Mouse (Mus musculus) heart, embryonic 12.5 days (tissue): Measurements from ENCODE around the gene Gm10477. TPM values are rescaled to one million over a fixed set of nuclear protein-coding genes. Genes with fewer than 3 reads are reported as not detected.

Source experiments
- polyA plus RNA-seq: library from polyadenylated mRNA; unstranded; fragments of >200 nt; fragmentation: Nextera tagmentation; extraction: Ambion mirVana; gene quantifications from 2 replicates; pipeline ENCODE4 v1.2.1, GENCODE M21; 2016

Gm10477 gene
- polyA plus RNA-seq, 1 experiment from 2014 or later = not detected

Other genes starting within 250 kb of the Gm10477 start
- gene Zfp449, start 178.3 kb upstream of the Gm10477 start, polyA plus RNA-seq = 7.5 and 8.9 TPM in 2 replicates
- gene Smim10l2a, start 150.2 kb upstream of the Gm10477 start, polyA plus RNA-seq = 3.6 and 3.7 TPM in 2 replicates
- 2.1 TPM in 1 of 2 replicates, not detected in the other for gene Gm2174, start 76.8 kb upstream of the Gm10477 start, polyA plus RNA-seq
- gene Ints6l, start 69.9 kb upstream of the Gm10477 start, polyA plus RNA-seq = 18.1 and 20.1 TPM in 2 replicates
- gene Gm648, start 24.9 kb downstream of the Gm10477 start, polyA plus RNA-seq = not detected in 2 replicates
- 30.5 and 30.9 TPM in 2 replicates for gene Mmgt1, start 73.3 kb downstream of the Gm10477 start, polyA plus RNA-seq
- 8.0 and 9.2 TPM in 2 replicates for gene Slc9a6, start 85.0 kb downstream of the Gm10477 start, polyA plus RNA-seq
- 149 and 153 TPM in 2 replicates for gene Fhl1, start 207.0 kb downstream of the Gm10477 start, polyA plus RNA-seq